Mouse (Mus musculus): ENCODE data around the gene Tbl1x. TPM values are rescaled to one million over a fixed set of nuclear protein-coding genes. Genes with fewer than 3 reads are reported as not detected.

The Tbl1x gene
- polyA plus RNA-seq, 1 experiment from 2014 or later: 53.3 TPM

DNA sequence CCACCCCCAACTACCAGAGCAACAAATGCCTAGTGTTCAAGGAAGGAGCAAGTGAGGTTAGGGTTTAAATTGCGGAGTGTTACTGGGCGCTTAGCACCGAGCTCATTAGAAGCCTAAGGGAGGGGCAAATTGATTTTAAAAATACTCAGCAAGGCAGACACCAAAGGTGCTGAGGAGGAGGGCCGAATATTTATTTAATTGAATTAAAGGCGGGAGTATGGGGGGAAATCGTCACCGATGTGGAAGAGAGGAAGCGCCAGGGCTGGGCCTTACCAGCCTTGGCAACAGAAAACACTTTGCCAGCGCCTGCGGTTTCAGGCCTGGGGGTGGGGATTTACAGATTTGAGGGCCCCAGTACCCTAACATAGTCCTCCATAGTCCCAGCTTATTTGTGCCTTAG lies 1.0 kb upstream of the Tbl1x start:
- 0 out of 2 replicates have a peak, but pooled peaks have one; percentile 2 for ATAC-seq

DNA sequence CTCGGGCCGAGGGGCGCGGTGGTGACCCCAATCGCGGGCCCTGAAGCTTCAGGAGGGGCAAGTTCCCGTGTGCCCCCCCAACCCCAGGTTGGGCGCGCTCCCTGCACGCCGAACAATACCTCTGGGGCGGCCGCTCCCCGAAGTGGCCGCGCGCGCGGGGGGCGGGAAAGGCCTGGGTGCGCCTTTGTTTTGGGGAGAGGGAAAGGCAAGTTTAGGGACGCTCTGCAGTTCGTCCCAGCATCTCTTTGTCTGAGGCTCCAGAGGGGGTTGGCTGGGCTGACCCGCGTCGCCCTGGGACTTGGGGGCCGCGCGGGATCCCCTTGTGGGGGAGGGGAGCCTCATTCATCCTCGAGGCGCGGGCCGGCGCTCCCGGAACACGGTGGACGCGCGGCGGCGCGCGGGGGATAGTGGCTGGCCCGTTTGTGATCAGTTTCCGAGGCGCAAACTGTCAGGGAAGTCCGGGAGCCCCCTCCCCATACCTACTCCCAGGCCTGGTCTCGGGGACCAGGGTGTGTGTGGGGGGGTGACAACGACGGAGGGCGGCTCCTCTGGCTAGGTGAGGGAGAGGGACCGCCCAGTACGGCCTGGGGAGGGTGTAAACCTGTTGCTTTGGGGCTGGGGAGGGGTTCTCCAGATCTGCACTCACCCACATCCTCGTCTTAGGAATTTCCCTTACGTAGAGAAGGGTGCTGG lies 634 bp downstream of the Tbl1x start:
- 15% methylated on average over 50 of the region's 55 CpGs for WGBS

More for the DNA sequence above, 1.0 kb upstream of the Tbl1x start:
- Histone ChIP-seq H3K4me3 (ENCODE audit: low read length) (peak overlapping the region; percentile 57), H3K9me3 (ENCODE audit: control insufficient read depth, low read length) (no peaks in the 10 kb centered on the region), H3K27ac (ENCODE audit: low read length) (peak overlapping the region; percentile 94), H3K4me2 (ENCODE audit: low read depth, low read length) (peak overlapping the region; percentile 55), H3K4me1 (ENCODE audit: control insufficient read depth, insufficient read depth, low read length) (no peaks in the 10 kb centered on the region; the same call in 1 of the 2 replicates), H3K27me3 (replicated peaks; ENCODE audit: control insufficient read depth, insufficient read depth, low read length) (no peaks in the 10 kb centered on the region), H3K9ac (ENCODE audit: low read depth, low read length) (no peak overlapping the region), H3K36me3 (ENCODE audit: control insufficient read depth, insufficient read depth, low read length) (no peaks in the 10 kb centered on the region)
- WGBS: 15% methylated on average over 10 of the region's 10 CpGs

GRCm38 (mm10) chrX:77511994-77512485 lies 1.2 kb downstream of the Tbl1x start:
- no peak for ATAC-seq
- Histone ChIP-seq H3K9me3 (ENCODE audit: control insufficient read depth, low read length) (no peaks in the 10 kb centered on the region), H3K36me3 (ENCODE audit: control insufficient read depth, insufficient read depth, low read length) (no peaks in the 10 kb centered on the region), H3K4me2 (ENCODE audit: low read depth, low read length) (peak overlapping the region; percentile 52), H3K4me1 (ENCODE audit: control insufficient read depth, insufficient read depth, low read length) (peaks cover 8% of the 10 kb centered on the region; the same call in 1 of the 2 replicates), H3K27me3 (replicated peaks; ENCODE audit: control insufficient read depth, insufficient read depth, low read length) (no peaks in the 10 kb centered on the region), H3K9ac (ENCODE audit: low read depth, low read length) (peak overlapping the region; percentile 80), H3K27ac (ENCODE audit: low read length) (peak overlapping the region; percentile 94), H3K4me3 (ENCODE audit: low read length) (peak overlapping the region; percentile 57)
- 15% methylated on average over 12 of the region's 12 CpGs for WGBS

More for the DNA sequence above, 634 bp downstream of the Tbl1x start:
- H3K36me3 ChIP-seq (ENCODE audit: control insufficient read depth, insufficient read depth, low read length): no peaks in the 10 kb centered on the region
- peak; percentile 22 for ATAC-seq
- H3K4me3 ChIP-seq (ENCODE audit: low read length): peak overlapping the region; percentile 57
- H3K9ac ChIP-seq (ENCODE audit: low read depth, low read length): peak overlapping the region; percentile 80
- H3K27me3 ChIP-seq (replicated peaks; ENCODE audit: control insufficient read depth, insufficient read depth, low read length): no peaks in the 10 kb centered on the region
- H3K4me1 ChIP-seq (ENCODE audit: control insufficient read depth, insufficient read depth, low read length): peaks cover 8% of the 10 kb centered on the region; the same call in 1 of the 2 replicates
- H3K27ac ChIP-seq (ENCODE audit: low read length): peak overlapping the region; percentile 94
- no peaks in the 10 kb centered on the region for H3K9me3 ChIP-seq (ENCODE audit: control insufficient read depth, low read length)
- H3K4me2 ChIP-seq (ENCODE audit: low read depth, low read length): peak overlapping the region; percentile 52

DNA sequence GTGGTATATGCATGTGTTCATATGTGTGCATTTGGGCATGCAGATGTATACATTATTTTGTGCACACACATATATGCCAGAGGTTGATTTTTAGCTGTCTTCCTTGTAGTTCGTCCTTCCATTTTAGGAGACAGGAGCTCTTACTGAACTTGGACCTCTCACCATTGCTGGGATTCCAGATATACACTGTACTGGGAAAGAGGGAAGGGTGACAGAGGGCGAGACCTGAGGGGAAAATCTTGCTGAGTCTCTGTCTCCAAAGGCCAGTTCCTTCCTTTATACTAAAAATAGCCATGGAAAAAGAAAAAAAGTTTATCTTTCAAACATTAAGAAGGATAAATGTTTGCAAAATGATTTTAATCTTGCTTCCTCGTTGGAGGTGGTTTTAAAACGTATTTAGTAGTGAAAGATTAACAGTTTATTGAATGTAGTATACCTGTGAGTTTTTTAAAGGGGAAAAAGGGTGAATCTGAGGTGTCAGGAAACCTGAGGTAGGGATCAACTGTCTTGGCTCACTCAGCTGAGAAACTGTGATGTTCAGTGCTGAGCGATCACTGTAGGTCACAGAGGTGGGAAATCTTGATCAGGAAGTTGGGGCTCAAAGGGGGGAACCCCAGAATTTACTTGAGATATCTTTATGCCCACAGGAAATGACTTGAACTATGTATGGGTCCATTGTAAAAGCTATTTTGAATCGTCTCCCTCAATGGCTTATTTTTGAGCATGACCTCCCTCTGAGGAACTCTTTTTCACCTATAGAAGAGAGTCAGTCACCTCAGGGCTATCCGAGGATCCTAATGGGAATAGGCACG lies 6.7 kb downstream of the Tbl1x start:
- peak; percentile 69 for ATAC-seq

DNA sequence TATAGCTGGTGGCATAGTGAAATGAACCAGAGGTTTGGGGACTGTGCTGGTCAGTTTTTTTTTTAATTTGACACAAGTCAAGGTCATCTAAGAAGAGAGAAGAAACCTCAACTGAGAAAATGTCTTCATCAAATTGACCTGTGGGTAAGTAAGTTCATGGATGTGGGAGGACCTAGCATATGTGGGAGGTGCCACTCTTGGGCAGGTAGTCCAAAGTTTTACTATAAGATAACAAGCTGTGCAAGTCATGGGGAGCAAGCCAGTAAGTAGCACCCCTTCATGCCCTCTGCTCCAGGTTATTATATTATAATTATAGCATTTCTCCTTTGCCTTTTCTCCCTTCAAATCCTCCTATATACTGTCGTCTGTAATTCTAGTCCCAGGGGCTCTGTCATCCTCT lies 8.1 kb downstream of the Tbl1x start:
- no peak for ATAC-seq
- Histone ChIP-seq H3K9ac (ENCODE audit: low read depth, low read length) (no peak overlapping the region), H3K27ac (ENCODE audit: low read length) (no peak overlapping the region), H3K36me3 (ENCODE audit: control insufficient read depth, insufficient read depth, low read length) (no peaks in the 10 kb centered on the region), H3K4me3 (ENCODE audit: low read length) (no peak overlapping the region), H3K9me3 (ENCODE audit: control insufficient read depth, low read length) (no peaks in the 10 kb centered on the region), H3K27me3 (replicated peaks; ENCODE audit: control insufficient read depth, insufficient read depth, low read length) (no peaks in the 10 kb centered on the region), H3K4me2 (ENCODE audit: low read depth, low read length) (no peak overlapping the region), H3K4me1 (ENCODE audit: control insufficient read depth, insufficient read depth, low read length) (peaks cover 10% of the 10 kb centered on the region; the same call in 1 of the 2 replicates)
- WGBS: 65% methylated on average over 1 of the region's 1 CpGs

More for the DNA sequence above, 6.7 kb downstream of the Tbl1x start:
- Histone ChIP-seq H3K9ac (ENCODE audit: low read depth, low read length) (no peak overlapping the region), H3K4me1 (ENCODE audit: control insufficient read depth, insufficient read depth, low read length) (peaks cover 10% of the 10 kb centered on the region; the same call in 1 of the 2 replicates), H3K9me3 (ENCODE audit: control insufficient read depth, low read length) (no peaks in the 10 kb centered on the region), H3K27ac (ENCODE audit: low read length) (no peak overlapping the region; the same call in 1 of the 2 replicates), H3K4me3 (ENCODE audit: low read length) (no peak overlapping the region), H3K27me3 (replicated peaks; ENCODE audit: control insufficient read depth, insufficient read depth, low read length) (no peaks in the 10 kb centered on the region), H3K4me2 (ENCODE audit: low read depth, low read length) (no peak overlapping the region), H3K36me3 (ENCODE audit: control insufficient read depth, insufficient read depth, low read length) (no peaks in the 10 kb centered on the region)
- 29% methylated on average over 8 of the region's 8 CpGs for WGBS

DNA sequence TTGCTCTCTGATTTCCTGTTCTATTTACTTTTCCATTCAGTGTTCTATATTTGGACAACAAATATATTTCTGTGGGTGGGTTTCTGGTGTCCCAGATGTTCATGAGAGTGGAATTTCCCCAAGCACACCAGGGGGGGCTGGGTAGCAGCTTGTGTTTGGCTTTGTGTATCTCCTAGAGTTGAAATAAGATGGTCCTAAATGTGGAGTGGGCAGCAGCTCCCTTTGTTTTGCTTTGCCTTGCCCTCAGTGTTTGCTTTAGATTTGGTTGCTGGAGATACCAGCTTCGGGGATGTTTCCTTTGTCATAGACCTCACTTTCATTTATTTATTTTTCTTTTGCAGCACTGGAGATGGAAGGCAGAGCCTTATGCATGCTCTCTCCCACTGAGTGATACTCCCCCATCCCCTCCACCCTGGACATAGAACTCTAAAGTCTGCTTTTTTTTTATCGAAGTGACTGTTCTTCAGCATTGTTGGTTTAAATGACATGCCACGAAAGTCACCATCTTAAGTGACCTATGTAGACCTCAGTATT lies 12.1 kb downstream of the Tbl1x start:
- Histone ChIP-seq H3K4me2 (ENCODE audit: low read depth, low read length) (no peak overlapping the region), H3K4me3 (ENCODE audit: low read length) (no peak overlapping the region), H3K27me3 (replicated peaks; ENCODE audit: control insufficient read depth, insufficient read depth, low read length) (no peaks in the 10 kb centered on the region), H3K27ac (ENCODE audit: low read length) (no peak overlapping the region), H3K36me3 (ENCODE audit: control insufficient read depth, insufficient read depth, low read length) (no peaks in the 10 kb centered on the region), H3K9ac (ENCODE audit: low read depth, low read length) (no peak overlapping the region), H3K9me3 (ENCODE audit: control insufficient read depth, low read length) (no peaks in the 10 kb centered on the region), H3K4me1 (ENCODE audit: control insufficient read depth, insufficient read depth, low read length) (0 out of 2 replicates have a peak, but pooled peaks cover 2% of the 10 kb centered on the region)
- 40% methylated on average over 3 of the region's 3 CpGs for whole genome bisulfite sequencing
- ATAC-seq: no peak

GRCm38 (mm10) chrX:77525179-77525578 lies 14.4 kb downstream of the Tbl1x start:
- ATAC-seq: no peak
- H3K4me3 ChIP-seq (ENCODE audit: low read length): no peak overlapping the region
- no peaks in the 10 kb centered on the region for H3K9me3 ChIP-seq (ENCODE audit: control insufficient read depth, low read length)
- H3K27ac ChIP-seq (ENCODE audit: low read length): no peak overlapping the region
- no peak overlapping the region for H3K9ac ChIP-seq (ENCODE audit: low read depth, low read length)
- no peaks in the 10 kb centered on the region for H3K36me3 ChIP-seq (ENCODE audit: control insufficient read depth, insufficient read depth, low read length)
- no peaks in the 10 kb centered on the region for H3K27me3 ChIP-seq (replicated peaks; ENCODE audit: control insufficient read depth, insufficient read depth, low read length)
- 0 out of 2 replicates have a peak, but pooled peaks cover 2% of the 10 kb centered on the region for H3K4me1 ChIP-seq (ENCODE audit: control insufficient read depth, insufficient read depth, low read length)
- H3K4me2 ChIP-seq (ENCODE audit: low read depth, low read length): no peak overlapping the region
- WGBS: 25% methylated on average over 1 of the region's 1 CpGs

DNA sequence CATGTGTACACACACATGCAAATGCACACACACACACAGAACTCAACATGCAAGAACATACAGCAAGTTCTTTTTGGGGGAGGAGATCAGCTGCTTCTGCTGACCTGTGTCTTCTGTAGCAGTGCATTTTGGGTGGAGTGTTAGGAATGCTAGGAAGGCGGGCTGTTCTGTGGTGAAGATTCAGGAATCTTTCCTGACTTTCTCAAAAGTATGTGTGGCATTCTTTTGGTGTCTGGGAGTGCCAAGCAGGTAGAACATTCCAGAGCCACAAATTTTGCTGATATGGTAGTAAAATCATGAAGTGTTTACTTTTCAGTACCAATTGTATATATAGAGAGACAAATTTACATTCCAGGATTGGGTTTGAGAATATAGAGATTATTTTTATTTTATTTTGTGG lies 17.6 kb downstream of the Tbl1x start:
- no peaks in the 10 kb centered on the region for H3K27me3 ChIP-seq (replicated peaks; ENCODE audit: control insufficient read depth, insufficient read depth, low read length)
- H3K36me3 ChIP-seq (ENCODE audit: control insufficient read depth, insufficient read depth, low read length): no peaks in the 10 kb centered on the region
- H3K27ac ChIP-seq (ENCODE audit: low read length): no peak overlapping the region
- no peak overlapping the region for H3K4me2 ChIP-seq (ENCODE audit: low read depth, low read length)
- no peak overlapping the region for H3K4me3 ChIP-seq (ENCODE audit: low read length)
- no peak overlapping the region for H3K9ac ChIP-seq (ENCODE audit: low read depth, low read length)
- ATAC-seq: no peak
- no peaks in the 10 kb centered on the region for H3K4me1 ChIP-seq (ENCODE audit: control insufficient read depth, insufficient read depth, low read length)
- 88% methylated on average over 1 of the region's 1 CpGs for WGBS
- H3K9me3 ChIP-seq (ENCODE audit: control insufficient read depth, low read length): no peaks in the 10 kb centered on the region

- 87% methylated on average over 4 of the region's 5 CpGs for WGBS
- H3K9me3 ChIP-seq (ENCODE audit: control insufficient read depth, low read length): no peaks in the 10 kb centered on the region
- H3K36me3 ChIP-seq (ENCODE audit: control insufficient read depth, insufficient read depth, low read length): no peaks in the 10 kb centered on the region
- ATAC-seq: no peak
- no peak overlapping the region for H3K9ac ChIP-seq (ENCODE audit: low read depth, low read length)
- no peaks in the 10 kb centered on the region for H3K4me1 ChIP-seq (ENCODE audit: control insufficient read depth, insufficient read depth, low read length)
- no peak overlapping the region for H3K27ac ChIP-seq (ENCODE audit: low read length)
- H3K4me2 ChIP-seq (ENCODE audit: low read depth, low read length): no peak overlapping the region
- no peak overlapping the region for H3K4me3 ChIP-seq (ENCODE audit: low read length)
- H3K27me3 ChIP-seq (replicated peaks; ENCODE audit: control insufficient read depth, insufficient read depth, low read length): no peaks in the 10 kb centered on the region
Measured at GRCm38 (mm10) chrX:77530997-77531396, 20.2 kb downstream of the Tbl1x start.
